Mouse (Mus musculus): ENCODE data around the gene Etv1.

DNA sequence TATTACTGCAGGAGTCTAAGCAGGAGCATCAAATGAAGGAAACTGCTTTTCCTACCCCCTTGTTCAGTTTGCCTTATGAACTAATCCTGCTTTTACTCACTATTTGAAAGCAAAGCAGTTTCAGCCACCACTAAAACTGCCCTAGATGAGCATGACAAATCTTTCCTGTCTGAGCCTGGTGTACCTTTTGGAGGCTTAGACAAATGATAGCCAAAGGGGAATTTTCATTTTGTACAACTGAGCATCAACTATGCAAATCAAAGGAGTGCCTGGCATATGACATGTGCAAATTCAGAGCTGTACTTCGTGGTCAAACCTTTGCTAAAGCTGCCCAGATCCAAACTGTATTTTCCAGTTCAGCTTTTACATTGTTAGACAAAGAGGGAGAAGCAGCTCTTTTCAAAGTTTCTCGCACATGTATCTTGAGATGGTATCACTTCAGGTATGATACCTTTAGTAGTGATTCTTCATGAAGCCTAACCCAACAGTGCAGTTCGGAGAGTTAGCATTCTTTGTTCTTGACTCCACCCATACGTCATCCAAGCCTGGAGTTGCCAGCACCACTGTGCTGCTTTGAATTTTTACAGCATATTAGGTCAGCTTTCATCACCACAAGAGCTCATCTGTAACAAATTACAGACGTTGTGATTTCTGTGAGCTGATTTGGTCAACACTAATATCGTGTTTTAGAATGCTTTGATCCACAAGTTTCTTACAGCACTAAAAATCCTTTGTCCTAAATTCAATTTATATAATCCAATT is 68.5 kb downstream of the Etv1 start:
- no peak for TF ChIP-seq CTCF (IDR thresholded peaks at IDR 0.05)
- TF ChIP-seq EP300 (IDR thresholded peaks at IDR 0.05), result no peak

Data from lung, postnatal 0 days (tissue).